Mouse (Mus musculus): ENCODE measurements around the gene Pnpt1. TPM values are rescaled to one million over a fixed set of nuclear protein-coding genes. Genes with fewer than 3 reads are reported as not detected.

Gene Pnpt1
- total RNA-seq, 2 experiments from 2014 or later: 17.1 to 23.1 TPM

Other genes with a start within 250 kb of the Pnpt1 start
- 118 and 121 TPM in 2 replicates for gene Ppp4r3b, start 42.1 kb downstream of the Pnpt1 start, total RNA-seq (2015; ENCODE audit: low replicate concordance)
- 120 and 127 TPM in 2 replicates for gene Ppp4r3b, start 42.1 kb downstream of the Pnpt1 start, total RNA-seq (2017; ENCODE audit: low replicate concordance)
- gene Cfap36, start 116.7 kb downstream of the Pnpt1 start, total RNA-seq (2015; ENCODE audit: low replicate concordance): 8.4 and 10.6 TPM in 2 replicates
- gene Cfap36, start 116.7 kb downstream of the Pnpt1 start, total RNA-seq (2017; ENCODE audit: low replicate concordance): 10.4 and 13.8 TPM in 2 replicates
- gene Ccdc88a, start 242.9 kb downstream of the Pnpt1 start, total RNA-seq (2015; ENCODE audit: low replicate concordance): 14.6 and 15.0 TPM in 2 replicates
- gene Ccdc88a, start 242.9 kb downstream of the Pnpt1 start, total RNA-seq (2017; ENCODE audit: low replicate concordance): 12.3 and 15.4 TPM in 2 replicates